Mouse (Mus musculus): ENCODE results near the gene Pax3.

The Pax3 gene

DNA sequence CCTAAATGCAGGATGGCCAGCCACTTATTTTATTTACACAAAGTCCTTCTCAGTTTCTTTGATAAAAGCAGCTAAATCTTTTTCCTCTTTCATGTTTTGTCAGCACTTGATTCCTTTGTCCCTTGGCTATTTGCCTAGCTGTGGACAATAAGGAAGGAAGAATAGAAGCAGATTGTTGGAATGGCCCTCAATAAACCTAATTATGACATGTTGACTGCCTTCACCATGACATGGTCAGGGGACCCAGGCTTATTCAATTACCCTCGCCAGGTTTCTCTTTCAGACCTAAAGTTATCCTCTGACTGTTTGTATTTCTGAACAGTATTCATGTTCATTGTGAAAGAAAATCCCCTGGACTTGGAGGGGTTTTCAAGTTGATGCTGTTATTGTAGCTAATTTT is 25.3 kb downstream of the Pax3 start:
- no peak for DNase-seq

DNA sequence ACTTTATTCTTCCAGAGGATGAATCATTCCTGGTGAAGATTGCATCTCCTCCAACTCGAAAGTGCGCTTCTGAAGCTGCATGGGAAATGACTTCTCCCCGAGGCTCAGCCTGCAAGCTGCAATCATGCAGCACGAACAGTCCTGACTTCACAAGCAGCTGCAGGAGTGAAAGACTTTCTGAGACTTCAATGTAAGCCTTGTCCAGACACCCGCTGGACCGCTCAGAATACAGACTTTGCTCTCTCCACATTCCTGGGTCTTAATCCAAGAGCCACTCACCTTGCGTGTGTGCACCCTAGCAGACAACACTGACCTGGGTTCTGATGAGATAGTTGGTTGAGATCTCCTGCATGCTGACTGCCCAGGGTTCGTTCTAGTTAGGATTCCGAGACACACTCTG is 26.2 kb downstream of the Pax3 start:
- DNase-seq, result no peak

DNA sequence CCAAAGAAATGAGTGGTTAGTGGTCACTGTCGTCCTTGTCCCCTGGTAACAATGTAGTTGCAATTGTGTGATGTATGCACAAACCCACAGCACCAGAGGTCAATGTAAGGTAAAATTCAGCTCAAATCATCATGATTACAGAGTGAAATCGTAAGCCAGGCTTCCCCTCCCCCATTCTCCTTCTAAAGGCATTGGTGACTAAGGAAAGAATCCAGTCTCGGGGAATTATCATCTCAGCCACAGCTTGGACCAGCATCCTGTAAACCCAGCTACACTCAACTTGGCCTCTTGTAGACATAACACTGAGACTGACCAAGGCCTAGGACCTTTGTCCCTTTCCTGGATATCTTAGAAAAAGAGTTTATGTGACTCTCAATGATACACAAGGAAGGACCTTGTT is 28.1 kb downstream of the Pax3 start:
- DNase-seq, result no peak

DNA sequence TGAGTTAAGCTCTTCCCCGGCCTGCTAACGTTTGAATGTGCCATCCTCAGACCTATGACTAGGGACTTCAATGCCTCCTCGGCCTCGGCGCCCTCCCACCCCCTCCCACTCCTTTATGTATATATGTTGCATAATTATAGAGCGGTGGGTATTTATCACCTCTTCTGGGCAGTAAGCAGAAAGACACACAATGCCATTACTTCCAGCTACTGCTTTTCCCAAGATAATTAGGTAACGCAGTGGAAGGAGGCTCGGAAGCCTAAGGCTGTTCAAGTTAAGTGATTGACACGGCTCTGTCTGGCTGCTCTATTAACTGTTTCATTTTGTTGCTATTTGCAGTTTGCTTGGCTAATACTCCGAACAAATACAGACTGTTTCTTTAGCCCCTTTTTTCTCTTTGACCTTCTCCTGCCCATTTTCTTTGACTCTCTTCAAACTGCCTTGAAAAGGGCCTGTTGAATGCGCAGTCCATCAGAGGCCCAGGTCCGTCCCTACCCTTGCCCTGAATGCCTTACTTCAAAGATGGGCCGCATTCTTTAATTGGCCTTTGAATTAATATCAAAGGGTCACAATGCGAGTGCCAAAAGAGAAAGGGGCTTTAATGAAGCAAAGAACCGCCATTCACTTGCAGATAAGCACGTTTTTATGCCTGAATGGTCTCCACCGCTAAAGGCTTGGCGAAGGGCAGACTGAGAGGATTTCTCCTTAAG is 29.2 kb downstream of the Pax3 start:
- no peak for DNase-seq

DNA sequence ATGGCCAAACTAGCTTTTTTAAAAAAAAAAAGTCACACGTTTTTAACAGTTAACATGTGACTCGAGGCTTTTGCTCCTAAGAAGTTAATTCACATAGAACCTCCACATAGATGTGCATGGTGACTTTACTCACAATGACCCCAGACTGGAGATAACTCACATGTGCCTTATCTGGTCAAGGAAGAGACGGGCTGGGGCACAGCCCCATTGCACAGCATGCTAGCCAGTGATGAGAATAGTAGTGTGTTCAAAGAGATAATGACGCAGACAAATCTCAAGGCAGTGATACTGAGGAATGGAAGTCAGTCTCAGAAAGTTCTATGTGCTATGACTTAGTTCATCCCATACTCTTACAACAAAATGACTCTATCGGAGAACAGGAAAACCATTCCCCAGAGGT is 35.2 kb downstream of the Pax3 start:
- no peak for DNase-seq

DNA sequence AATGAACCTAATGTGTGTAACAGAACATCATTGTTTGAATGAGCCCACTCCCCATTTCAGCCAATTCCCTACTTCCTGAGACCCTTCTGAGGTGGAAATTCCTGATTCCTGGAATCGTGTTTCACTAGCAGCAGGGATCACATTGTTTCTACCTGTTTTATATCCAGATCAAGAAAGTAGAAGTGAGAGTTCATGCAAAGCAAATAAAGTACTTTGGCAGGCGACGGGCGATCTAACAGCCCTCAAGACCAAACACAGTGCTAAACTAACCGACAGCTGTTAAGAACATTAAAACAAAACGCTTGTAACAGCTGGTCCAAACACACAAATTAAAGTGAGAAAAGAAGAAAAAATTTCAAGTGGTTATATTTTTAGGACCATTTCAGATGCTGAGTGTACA is 39.0 kb downstream of the Pax3 start:
- no peak for DNase-seq

DNA sequence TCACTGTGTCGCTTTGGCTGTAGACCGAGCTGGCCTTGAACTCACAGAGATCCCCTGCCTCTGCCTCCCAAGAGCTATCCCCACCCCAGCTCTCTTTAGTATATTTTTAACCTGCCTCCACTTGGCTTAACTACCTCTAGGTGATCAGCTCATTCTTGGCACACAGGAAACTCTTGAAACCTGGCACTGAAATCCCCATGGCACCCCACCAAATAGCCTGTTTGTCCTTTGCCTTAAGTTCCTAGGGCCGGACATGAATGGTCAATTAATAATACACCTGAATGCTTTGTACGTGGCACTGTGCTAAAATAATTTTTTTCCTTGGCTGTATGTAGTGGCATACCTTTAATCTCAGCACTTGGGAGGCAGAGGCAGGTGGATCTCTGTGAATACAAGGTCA is 41.1 kb downstream of the Pax3 start:
- no peak for DNase-seq

DNA sequence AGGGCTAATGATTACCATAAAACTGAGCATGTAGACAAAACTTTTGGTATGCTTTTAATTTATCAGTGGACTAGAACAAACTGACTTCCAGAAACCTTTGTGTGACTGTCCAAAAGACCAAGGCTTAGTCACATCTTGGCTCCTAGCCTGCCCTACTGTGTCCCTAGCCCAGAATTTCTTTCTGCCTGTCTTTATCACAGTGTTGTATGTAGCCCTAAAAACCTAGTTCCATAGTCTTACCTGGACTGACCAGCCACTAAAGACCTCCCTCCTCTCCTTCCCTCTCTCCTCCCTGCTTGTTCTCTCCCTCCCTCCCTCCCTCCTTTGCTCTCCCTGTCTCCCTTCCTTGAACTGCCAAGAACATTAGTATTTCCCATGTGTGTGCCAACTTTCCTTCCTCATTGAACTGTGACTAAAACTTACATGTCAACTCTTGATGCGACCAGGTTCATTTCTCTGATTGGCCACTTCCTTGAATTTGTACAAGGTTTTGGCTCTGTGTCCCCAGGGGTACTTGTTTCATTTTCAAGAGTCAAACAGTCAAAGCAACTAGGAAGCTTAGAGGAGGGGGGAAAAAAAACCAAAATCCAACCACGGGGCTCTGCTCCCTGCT is 48.8 kb downstream of the Pax3 start:
- DNase-seq, result no peak

DNA sequence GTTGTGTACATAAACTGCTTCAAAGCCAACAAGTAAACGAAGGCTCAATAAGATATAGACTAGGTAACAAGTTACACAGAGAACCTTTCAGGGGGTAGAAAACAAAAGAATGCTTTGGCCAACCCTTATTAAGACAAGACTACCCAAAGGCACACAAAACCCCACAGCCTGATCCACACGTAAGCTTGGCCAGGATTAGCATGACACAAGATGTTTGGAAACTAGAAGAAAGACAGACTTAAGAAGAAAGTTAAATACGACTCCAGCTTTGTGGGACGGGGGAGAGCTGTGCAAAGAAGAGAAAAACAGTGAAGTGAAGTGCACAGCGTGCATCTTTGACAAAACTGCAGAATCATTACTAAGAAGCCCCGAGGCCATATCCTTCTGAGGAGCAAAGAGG is 53.5 kb downstream of the Pax3 start:
- no peak for DNase-seq

DNA sequence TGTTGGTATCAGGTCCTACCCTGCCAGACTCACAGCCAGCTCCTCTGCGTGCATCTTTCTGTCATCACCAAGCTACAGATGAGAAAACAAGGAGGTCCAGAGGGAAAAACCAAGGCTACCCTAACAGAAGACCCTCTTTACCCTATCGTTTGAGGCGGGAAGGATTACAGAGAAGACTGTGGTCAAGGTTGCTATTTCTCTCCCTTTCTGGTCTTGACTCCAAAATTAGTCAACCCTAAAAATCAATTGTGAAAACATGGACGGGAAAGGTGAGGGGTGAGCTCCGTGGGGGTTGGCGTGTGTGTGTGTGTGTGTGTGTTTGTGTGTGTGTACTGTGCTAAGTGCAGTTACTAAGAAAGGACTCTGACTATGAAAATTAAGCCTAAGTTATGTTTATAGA is 54.0 kb downstream of the Pax3 start:
- DNase-seq, result no peak

DNA sequence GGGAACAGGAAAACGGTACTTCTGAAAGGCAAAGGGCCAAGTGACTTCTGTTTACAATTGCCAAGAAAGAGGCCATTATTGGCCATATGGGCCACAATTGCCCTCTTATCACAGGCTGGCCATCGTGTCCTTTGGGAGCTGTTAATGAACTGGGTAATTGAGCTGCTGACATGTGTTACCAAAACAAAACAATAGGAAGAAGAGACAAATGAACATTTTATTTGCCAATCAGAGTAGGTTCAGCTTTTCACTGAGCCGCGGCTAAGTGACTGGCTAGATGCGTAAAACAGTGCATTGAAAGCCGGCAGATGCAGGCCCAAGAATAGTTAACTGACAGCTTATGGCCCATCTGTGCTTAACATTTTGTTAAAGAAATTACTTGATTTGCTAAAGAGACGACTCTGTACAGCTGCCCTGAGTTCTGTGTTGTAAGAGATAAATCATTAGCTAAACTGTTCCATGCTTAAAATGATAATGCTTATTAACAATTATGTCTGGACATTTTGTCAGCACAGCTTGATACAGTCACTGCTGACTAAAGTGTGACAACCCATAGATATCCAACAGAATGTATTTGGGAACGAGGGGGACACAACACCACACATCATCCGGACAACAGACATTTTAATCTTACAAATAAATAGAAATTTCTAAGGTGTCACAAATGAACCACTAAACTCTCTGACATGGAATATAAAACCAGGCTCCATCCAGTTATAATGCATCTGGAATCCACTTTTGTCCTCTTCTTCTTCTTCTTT is 55.0 kb downstream of the Pax3 start:
- no peak for DNase-seq

DNA sequence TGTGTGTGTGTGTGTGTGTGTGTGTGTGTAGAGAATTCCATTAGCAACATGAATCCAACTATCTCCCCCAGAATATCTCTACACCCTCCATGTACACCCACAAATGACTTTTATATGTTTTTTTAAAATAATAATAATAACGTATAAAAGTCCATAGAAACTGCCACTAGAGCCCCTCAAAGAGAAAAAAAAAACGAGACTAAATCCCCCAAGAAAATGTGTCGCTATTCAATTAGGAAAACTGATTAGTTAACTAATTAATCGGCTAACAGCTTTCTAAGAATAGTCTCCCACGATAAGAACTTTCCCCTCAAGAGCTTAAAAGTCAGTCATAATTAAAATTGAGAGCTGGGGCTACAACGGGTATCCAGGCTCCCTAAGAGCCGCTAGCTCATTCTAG is 55.6 kb downstream of the Pax3 start:
- no peak for DNase-seq

DNA sequence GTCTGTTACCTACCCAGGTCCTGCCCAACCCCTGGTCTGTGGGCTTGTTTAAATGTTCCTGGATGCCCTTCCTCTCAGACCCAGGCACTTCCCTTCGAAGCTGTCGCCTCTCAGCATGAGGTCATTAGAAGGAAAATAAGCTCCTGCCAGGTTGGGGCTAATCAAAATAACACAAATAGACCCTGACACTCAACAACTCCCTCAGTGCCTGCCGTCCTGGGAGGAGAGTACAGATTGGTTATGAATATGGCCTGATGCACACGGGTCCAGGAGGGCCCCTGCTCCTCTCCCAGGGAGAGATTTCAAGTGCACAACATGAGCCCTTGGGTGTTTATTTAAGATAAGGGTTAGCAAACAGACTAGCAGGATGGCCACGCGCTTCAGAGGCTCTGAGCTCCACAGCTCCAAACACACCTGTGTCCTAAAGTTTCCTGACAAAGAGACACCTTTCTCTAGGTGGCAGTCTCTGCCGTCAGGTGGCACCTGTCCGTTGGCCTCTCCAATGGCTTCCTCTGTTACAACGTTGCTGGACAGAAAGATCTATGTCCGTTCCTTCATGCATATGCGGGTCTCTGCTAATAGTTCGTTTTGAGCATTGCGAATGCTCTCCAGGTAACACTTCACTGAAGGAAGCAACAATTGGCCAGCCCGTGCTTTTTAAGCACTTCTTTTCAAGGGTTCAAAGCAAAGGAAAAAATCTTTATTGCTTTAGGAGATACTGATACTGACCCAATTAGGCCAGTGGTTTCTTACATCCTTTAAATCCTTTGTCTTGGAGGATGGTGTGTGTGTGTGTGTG is 56.2 kb downstream of the Pax3 start:
- DNase-seq, result no peak

DNA sequence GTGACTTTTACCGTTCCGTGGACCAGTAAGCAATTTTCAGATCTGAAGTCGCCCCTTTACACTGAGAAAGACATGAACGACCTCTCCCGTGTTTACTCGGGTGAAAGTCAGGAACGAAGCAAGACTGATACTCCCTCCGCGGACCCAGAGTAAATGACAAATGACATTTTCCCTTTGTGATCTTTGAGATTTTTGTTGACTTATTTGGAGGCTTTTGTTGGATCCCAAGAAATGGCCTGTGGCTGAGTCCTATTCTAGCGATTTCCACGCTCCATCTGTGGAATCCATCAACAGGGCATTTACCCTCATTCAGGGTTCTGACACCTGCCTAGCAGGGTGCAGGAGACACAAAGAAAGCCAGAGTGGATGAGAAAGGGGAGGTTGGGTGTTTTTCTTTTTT is 57.6 kb downstream of the Pax3 start:
- DNase-seq, result no peak

DNA sequence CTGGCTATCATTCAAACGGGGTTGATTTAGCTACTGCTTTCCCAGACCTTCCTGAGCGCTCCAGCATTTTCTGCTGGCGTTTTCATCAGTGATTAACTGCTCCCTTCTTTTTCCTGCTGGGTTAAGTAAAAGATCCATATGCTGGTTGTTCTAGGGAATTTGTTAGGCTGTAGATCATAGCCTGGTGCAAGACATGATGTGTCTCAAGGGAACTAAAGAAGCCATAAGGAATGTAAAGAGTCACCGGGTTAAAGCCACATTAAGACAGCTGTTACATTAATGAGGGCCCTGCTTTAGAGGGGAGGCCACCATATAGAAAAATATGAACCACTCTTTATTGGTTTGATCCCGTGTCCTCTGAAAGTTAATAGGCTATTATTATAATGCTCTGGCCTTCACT is 67.7 kb downstream of the Pax3 start:
- DNase-seq, result no peak

DNA sequence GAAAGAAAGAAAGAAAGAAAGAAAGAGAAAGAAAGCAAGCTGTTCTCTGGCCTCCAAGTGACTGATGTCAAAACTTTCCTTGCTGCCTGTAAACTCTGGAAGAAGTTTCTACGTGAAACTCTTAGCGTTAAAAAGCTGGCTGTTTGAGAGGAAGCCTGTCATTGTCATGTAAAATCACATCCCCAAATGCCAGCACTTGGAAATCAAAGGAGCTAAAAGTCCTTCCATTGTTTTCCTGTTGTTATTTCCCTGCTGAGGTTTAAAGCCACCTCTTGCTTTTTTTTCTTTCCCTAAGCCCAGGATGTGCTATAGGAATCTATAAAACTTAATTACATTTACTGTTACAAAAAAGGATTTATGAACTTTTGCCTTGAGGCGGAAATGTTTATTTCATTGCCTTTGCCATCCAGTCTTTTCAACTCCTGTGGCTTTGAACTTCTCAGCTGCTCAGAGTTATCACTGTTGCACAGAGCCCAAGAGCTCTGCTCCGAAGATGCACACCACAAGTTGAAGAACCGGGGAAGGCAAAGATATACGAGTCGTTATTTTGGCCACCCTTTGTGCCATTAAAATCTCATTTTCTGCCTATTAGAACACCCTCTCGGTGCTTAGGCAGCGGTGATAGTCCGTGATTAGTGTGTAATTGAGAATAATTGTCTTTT is 76.9 kb downstream of the Pax3 start:
- no peak for DNase-seq

DNA sequence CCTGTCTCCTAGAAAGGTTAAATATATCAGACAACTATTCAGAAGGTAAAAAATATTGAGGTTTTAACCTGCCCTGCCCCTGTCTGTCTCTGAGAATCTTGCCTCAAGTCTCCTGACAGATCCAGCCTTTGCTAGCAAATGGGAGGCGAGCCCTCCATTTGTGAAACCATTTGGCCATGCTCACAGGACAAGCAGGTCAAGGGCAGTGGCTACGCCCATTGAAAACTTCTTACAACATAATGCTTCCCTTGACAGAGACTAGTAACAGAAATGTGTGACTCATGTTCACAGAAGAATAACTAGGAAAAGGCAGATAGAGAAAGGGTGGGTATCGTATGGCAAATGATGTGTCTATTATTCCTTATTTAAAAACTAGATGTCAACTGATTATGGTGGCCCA is 80.9 kb downstream of the Pax3 start:
- no peak for DNase-seq

DNA sequence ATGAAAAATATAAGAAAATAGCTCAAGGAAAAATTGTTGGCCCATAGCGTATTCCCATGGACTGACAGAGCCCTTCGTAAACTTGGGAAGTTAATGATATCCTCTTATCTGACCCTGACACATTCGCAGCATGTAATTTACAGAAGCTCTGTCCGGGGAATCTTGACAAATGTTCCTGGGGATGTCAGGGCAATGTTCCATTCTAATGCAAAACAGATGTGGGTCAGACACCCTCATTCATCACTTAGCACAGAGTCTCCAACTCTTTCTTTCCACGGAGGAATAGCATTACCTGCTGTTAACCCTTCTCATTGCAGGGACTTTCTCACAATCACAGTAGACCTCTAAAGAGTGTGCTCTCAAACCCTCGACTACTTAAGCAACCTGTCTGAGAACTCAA is 86.6 kb downstream of the Pax3 start:
- no peak for DNase-seq

DNA sequence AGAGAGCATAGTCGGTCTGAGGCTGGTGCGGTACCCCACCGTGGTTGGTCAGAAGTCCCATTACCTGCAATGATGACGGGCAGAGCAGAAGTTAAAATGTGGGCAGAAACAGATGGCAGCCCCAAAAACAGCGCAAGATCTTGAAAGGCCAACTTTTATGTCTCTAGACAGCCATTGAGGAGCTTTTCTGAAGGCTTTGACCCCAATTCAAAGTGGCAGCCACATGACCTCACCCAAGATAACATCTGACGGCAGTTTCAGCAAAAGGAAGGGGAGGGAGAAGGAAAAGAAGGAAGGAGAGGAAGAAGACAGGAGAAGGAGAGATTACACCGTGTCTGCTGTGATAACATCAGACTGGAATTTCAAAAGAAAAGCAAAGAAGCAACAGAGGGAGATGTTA is 93.4 kb downstream of the Pax3 start:
- no peak for DNase-seq

DNA sequence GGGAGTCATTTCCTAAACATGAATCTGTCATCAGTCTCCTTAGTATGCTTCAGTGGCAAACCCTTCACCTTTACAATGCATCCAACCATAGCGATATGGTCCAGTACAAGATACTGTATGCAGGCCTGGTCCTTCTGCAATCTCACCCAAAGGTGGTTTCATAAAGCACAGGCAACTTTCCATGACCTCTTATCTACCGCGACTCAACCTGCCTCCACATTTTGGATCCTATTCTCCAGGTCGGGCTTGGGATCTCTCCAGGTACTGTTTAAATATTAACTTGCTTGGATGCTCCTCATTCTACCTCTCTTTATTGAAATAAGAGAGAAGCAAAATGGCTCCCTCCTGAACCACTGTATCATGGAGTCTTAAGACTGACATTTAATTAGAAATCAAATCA is 103.3 kb downstream of the Pax3 start:
- no peak for DNase-seq

DNA sequence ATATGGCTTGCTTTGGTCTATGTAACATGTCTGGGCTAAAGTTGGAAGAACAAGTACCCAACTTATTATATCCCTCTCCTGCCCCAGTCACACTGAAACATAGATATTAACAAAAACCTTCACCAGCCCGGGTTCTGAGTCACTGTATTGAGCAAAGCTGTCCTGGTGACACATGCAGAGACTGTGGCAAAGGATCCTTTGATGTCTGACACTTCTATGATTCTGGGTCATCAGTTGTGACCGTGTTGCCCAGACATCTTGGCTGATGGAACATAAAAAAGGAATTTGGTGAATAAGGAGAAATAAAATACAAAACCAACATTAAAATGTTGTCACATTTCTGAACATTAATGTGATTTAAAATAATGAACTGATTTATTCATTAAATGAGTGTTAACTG is 108.3 kb downstream of the Pax3 start:
- DNase-seq, result no peak

DNA sequence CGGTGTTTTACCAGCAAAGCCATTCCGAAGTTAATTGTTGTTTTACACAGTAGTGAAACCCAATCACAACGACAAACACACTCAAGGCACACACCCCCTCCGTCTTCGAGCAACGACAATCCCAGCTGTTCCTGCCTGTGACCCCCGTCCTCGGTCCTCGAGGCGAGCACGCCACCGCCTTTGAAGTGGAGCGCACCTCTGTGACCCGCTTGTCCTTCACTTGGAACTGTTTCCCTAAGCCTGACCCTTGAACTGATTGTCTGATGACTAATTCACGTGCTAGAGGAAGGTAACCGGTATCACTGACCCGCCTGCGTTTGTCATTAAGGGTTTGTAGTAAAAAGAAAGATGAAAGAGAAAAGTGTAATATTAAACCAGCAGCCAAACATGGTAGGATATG is 115.2 kb downstream of the Pax3 start:
- DNase-seq, result peak; percentile 5

DNA sequence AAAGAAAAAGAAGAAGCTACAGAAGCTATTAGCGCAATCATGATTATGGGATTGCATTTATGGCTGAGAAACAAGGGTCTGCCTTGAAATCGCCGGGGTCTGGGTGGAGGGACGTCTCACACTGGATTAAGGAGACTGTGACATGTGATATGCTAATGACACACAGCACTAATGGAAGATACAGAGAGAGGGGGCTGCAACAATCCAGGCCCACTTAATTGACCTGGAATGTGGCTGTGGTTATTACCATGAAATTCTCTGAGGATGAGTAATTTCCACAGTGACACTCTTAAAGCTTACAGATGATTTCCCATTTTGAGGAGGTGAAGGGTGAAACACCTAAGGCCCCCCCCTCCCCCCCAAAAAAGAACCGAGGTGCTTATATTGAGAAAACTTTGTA is 136.1 kb downstream of the Pax3 start:
- DNase-seq, result no peak

All from kidney, postnatal 10 days (tissue).